Mouse (Mus musculus): Measurements from ENCODE around the gene Gramd4. TPM values are rescaled to one million over a fixed set of nuclear protein-coding genes. Genes with fewer than 3 reads are reported as not detected.
"Not testable (repeated sequence)": the region's sequence is repeated elsewhere in the genome, so short reads cannot be mapped to it uniquely, and the experiment has no call there.

Gramd4 gene
- total RNA-seq, 4 experiments from 2014 or later: 26.1 to 31.8 (median 27.3) TPM

GRCm38 (mm10) chr15:86090578-86090977 lies 33.1 kb downstream of the Gramd4 start:
- no peak for DNase-seq (ENCODE audit: low spot score)

GRCm38 (mm10) chr15:86091201-86091997 lies 33.9 kb downstream of the Gramd4 start:
- DNase-seq (ENCODE audit: low spot score): no peak

GRCm38 (mm10) chr15:86091998-86092670 lies 34.6 kb downstream of the Gramd4 start:
- DNase-seq (ENCODE audit: low spot score): no peak

- DNase-seq (ENCODE audit: low spot score): peak; percentile 74
Measured at GRCm38 (mm10) chr15:86093236-86093635, 35.7 kb downstream of the Gramd4 start.

GRCm38 (mm10) chr15:86094324-86095121 lies 37.0 kb downstream of the Gramd4 start:
- no peak for DNase-seq (ENCODE audit: low spot score)

GRCm38 (mm10) chr15:86095722-86096603 lies 38.5 kb downstream of the Gramd4 start:
- peak; percentile 60 for DNase-seq (ENCODE audit: low spot score)

GRCm38 (mm10) chr15:86096604-86097020 lies 39.1 kb downstream of the Gramd4 start:
- not testable (repeated sequence) for DNase-seq (ENCODE audit: low spot score)

GRCm38 (mm10) chr15:86097871-86098270 lies 40.4 kb downstream of the Gramd4 start:
- no peak for DNase-seq (ENCODE audit: low spot score)

GRCm38 (mm10) chr15:86101585-86101984 lies 44.1 kb downstream of the Gramd4 start:
- no peak for DNase-seq (ENCODE audit: low spot score)

- no peak for DNase-seq (ENCODE audit: low spot score)
Measured at GRCm38 (mm10) chr15:86102308-86102707, 44.8 kb downstream of the Gramd4 start.

GRCm38 (mm10) chr15:86104401-86105344 lies 47.2 kb downstream of the Gramd4 start:
- no peak for DNase-seq (ENCODE audit: low spot score)

- no peak for DNase-seq (ENCODE audit: low spot score)
Measured at GRCm38 (mm10) chr15:86105345-86105697, 47.8 kb downstream of the Gramd4 start.

GRCm38 (mm10) chr15:86105751-86106150 lies 48.3 kb downstream of the Gramd4 start:
- DNase-seq (ENCODE audit: low spot score): no peak

- DNase-seq (ENCODE audit: low spot score): no peak
Measured at GRCm38 (mm10) chr15:86107831-86108471, 50.5 kb downstream of the Gramd4 start.

- peak; percentile 55 for DNase-seq (ENCODE audit: low spot score)
Measured at GRCm38 (mm10) chr15:86109245-86109644, 51.8 kb downstream of the Gramd4 start.

GRCm38 (mm10) chr15:86109650-86110211 lies 52.2 kb downstream of the Gramd4 start:
- DNase-seq (ENCODE audit: low spot score): peak; percentile 61

GRCm38 (mm10) chr15:86110361-86111103 lies 53.0 kb downstream of the Gramd4 start:
- DNase-seq (ENCODE audit: low spot score): no peak

GRCm38 (mm10) chr15:86112707-86113341 lies 55.3 kb downstream of the Gramd4 start:
- no peak for DNase-seq (ENCODE audit: low spot score)

Data from heart, adult 8-10 months (tissue).